Mouse (Mus musculus) layer of hippocampus, postnatal 10 days (tissue): ENCODE data around the gene Sdf2. TPM values are rescaled to one million over a fixed set of nuclear protein-coding genes. Genes with fewer than 3 reads are reported as not detected.
"Not testable (repeated sequence)": the region's sequence is repeated elsewhere in the genome, so short reads cannot be mapped to it uniquely, and the experiment has no call there.

Experiments
- DNase-seq, 2 experiments: peaks; one replicate each; pipeline ENCODE4 v3.0.0; 2021; ENCODE audit warnings: low spot score in 2 of 2
- total RNA-seq, 2 experiments: library from RNA; stranded (reverse); gene quantifications; 2 replicates each; pipeline ENCODE4 v1.2.3; 2021

Gene Sdf2
- total RNA-seq, 2 experiments from 2014 or later = 57.0 to 67.2 TPM

DNA sequence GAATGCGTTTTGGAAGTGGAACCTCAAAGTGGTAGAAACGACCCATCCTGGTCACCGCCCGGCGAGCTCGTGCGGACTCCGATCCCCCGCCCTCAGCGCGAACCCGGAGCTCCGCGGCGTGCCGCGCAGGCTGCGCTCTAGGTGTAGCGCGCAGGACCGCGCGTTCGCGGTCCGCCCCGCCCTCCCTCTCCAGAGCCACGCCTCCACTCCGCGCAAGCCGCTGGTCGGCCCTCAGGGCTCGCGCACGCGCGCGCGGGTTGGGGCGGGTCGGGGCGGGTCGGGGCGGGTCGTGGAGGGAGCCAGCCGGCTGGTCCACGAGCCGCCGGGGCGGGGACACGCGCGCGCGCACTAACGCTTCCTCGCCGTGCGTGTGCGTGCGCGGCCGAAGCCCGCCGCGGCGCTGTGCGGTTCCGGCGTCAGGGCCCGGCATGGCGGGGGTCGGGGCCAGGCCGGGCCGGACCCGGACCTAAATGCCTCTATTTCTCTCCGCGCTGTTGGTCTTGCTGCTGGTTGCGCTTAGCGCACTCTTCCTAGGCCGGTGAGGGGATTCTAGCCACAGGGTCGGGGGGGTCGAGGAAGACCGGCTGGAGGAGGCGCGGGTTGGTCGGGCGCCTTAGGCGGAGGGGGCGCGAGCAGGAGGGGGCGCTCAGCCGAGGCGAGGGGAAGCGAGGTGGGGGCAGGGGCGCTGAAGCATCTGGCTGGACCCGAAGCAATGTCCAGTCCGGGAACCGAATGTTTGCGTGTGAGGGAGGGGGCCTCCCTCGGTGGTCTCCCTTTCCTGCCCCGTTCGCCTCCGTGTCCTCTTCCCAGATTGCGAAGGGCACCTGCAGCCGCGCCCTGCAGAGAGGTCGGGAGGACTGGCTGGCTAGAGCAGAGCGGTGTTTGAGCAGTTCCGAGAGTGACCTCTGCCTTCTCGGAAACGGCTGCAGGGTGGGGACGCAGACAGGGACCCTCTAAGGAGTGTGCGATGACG is 16.1 kb downstream of the Sdf2 start, which contains the start of gene 2610507B11Rik:
TSS of gene 2610507B11Rik (plus strand) at position 373 of the 973 bp plus-strand sequence.
- peak; percentile 85 to 92 for DNase-seq

DNA sequence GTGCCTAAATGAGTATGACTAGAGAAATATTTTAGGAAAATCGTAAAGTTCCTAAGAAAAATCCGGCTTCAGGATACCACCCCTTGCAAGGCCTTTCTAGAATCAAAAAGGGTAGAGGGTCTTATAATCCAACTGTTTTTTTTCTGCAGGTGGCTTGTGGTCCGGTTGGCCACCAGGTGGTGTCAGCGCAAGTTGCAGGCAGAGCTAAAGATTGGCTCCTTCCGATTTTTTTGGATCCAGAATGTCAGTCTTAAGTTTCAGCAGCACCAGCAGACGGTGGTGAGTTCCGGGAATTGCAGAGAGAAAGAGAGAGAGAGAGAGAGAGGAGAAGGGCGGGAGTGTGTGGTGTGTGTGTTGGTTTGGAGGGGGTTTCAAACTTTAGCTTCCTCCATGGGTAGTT is 17.0 kb downstream of the Sdf2 start:
- peak; percentile 33 to 53 for DNase-seq

DNA sequence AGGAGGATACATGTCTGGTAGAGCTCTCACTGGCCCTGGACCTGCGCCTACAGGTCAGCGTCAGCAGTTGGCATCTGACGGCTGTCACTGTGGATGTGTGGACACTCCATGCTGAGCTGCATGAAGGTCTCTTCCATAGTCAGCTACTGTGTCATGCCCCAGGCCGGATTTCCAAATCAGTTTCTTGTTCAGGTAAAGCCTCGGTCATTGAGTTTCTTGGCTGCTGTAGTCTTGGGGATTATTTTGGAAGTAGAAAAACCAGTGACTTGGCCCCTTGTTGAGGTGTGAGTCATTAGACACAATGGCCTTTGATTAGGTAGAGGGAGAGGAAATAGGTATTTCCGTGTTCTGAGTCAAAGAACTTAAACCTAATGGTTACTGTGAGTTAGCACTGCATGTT is 20.0 kb downstream of the Sdf2 start:
- no peak for DNase-seq

DNA sequence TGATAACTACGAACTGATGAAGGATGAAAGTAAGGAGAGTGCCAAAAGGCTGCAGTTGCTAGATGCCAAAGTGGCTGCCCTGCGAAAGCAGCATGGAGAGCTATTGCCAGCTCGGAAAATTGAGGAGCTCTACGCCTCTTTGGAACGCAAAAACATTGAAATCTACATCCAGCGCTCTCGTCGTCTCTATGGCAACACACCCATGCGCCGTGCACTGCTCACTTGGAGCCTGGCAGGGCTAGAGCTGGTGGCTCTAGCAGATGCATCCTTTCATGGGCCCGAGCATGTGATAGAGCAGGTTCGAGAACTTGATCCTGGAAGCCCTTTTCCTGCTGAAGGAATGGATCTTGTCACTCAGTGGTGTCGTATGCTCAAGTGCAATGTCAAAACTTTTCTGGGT is 26.4 kb downstream of the Sdf2 start:
- DNase-seq = peak; percentile 31 to 46

DNA sequence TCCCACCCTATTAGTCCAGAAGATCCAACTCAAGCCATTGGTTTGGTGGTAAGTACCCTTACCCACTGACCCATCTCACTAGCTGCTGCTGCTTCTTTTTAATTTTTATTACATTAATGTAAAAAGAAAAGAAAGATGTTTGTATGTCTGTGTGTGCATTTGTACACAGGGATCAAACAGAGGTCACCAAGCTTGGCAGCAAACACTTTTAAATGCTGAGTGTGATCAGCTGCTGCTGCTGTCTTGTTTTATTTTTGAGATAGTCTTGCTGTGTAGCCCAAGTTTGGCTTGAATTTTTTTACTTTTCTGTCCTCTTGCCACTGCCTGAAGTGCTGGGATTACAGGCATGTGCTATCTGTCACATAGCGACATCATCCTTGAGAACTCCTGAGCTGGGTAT is 30.1 kb downstream of the Sdf2 start:
- DNase-seq = no peak

DNA sequence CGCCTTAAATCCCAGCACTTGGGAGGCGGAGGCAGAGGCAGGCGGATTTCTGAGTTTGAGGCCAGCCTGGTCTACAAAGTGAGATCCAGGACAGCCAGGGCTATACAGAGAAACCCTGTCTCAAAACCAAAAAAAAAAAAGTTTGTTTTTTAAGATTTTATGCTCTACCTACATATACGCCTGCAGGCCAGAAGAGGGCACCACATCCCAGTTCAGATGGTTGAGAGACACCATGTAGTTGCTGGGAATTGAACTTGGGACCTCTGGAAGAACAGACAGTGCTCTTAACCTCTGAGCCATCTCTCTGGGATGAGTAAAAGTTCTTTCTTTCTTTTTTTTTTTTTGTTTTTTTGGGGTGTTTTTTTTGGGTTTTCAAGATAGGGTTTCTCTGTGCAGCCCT is 30.6 kb downstream of the Sdf2 start:
- not testable (repeated sequence) for DNase-seq

DNA sequence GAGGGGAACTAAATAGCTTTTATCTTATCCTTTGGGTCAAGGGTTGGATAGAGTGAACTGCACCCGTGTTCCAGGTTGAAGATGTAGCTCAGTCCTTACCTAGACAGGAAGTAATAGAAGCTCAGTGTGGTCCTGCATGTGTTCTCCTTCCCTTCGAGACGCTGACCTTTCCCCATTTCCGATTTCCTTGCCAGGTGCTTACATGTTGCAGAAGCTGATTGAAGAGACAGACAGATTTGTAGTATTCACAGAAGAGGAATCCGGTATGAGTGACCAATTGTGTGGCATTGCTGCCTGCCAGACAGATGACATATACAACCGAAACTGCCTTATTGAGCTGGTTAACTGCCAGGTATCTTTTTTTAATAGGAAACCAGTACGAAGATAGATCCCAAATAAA is 33.3 kb downstream of the Sdf2 start:
- no peak for DNase-seq

DNA sequence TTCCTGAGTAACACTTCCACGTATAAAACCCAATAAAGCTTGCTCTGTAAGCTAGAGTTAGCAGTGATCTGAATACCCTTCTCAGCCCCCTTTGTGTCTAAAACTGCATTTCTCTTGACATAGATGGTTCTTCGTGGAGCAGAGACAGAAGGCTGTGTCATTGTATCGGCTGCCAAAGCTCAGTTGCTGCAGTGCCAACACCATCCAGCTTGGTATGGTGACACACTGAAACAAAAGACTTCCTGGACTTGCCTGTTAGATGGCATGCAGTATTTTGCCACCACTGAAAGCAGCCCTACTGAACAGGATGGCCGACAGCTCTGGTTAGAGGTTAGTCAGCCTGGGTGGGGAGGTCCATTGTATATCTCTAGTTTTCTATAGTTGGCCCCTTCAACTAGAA is 34.0 kb downstream of the Sdf2 start:
- DNase-seq = peak in 1 of 2 experiments; percentile 41

DNA sequence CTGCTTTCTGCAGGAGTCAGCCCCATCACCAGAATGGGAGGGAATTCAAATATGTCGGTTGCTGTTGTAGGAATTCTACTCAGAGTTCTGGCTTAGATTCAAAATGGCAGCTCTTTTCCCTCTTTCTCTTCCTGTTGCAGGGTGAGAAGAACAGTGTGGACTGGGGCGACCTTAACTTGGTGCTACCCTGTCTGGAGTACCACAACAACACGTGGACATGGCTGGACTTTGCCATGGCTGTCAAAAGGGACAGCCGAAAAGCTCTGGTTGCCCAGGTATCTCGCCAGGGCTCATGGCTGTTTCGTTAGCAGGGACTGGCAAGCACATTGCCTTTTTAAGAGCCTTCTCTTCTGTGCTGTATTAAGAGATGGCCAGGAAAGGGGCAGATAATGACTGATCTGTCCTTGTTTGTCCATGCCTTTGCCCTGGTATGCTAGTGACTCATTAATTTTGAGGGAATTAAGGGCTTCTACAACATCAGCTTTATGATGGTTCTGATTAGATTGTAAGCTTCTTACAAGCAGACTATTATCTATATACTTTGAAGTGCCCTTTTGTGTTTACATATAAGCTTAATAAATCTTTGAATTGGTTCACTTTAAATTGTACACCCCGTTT is 43.7 kb downstream of the Sdf2 start:
- no peak for DNase-seq

DNA sequence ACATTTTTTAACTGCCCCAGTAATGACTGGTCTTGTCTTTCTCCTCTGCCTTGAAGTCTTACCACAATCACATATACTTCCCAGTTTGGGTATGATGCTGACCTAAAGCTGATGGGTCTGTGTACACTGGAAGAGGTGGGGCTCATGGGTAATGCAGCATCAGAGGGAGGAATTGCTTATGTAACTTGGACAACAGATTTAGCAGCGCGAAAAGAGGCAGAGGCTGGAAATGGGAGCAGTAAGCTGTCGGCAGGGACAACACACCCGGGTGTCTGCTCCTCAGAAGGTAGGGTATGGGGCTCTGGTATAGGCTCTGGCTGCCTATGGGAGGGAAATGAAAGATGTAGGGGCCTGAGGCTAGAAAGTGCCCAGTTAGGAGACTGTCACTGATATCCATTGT is 45.1 kb downstream of the Sdf2 start, which contains the start of gene BC030499:
TSS of gene BC030499 (plus strand) at position 188 of the 400 bp plus-strand sequence.
- no peak for DNase-seq

DNA sequence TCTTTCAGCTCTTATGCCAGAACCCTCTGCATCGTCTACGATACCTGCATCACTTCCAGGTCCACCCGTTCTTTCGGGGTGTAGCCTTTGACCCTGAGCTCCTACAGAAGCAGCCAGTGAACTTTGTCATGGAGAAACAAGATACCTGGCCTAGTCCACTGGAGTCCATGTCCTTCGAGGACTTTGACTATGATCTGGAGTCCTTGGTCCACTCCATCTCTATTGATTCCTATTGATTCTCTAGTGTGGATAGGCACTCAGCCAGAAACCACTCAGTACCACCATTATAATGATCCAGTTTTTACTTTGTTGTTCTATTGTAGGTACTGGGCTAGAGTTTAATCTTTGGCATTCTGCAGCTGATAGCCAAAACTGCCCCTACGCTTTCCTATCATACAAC is 49.0 kb downstream of the Sdf2 start:
- DNase-seq = no peak

DNA sequence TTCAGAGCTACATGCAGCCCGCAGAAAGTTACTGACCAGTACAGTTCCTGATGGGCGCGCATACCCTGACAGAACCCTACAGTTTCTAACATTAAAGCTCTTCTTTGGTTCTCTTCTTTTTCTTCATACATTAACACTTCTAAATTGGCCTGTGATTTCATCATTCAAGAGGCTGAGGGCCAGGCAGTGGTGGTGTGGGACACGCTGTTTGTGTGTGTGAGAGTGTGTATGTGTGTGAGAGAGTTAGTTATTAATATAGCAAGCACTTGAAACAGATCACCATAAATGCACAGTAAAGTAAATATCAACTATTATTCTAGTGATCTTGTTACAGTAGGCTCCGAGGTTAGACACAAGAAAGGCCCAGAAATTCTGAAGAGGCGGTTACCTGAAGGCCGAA is 55.4 kb downstream of the Sdf2 start:
- DNase-seq = no peak

DNA sequence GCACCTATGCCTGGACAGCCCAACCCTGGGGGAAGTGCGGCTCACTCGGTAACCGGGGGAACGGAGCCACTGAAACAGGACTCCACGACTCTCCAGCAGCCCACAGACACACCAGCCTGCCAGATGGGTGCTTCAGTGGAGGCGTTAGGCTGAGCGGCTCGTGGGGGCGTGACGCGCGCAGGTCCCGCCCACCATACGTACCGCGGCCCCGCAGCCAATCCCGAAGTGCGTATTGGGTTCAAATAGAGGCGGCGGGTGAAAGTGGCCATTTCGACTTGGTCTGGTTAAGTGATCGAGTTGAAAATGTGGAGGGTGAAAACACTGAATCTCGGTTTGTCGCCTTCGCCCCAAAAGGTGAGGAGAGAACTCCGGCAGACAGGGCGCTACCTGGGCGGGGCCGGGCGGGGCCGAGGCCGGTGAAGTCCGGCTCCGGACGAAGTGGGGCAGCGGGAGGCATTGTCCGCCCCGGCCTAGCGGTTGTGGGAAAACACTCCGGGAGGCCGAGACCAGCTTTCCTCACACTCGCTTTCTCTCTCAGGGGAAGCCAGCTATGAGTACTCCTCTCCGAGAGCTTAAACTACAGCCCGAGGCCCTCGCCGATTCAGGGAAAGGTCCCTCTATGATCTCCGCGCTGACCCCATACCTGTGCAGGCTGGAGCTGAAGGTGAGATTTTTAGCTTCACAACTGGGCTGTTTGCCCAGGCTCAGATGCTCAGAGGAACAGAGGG is 56.0 kb downstream of the Sdf2 start, which contains the start of gene Spag5:
TSS of gene Spag5 (plus strand) at position 173 of the 728 bp plus-strand sequence.
- DNase-seq = peak; percentile 84 to 91

Other genes starting within 250 kb of the Sdf2 start
- gene Dhrs13, start 213.5 kb upstream of the Sdf2 start, total RNA-seq = 10 to 100 TPM; 16.6 to 22.4 TPM
- 100 to 1,000 TPM; 143 to 145 TPM for gene Flot2, start 207.8 kb upstream of the Sdf2 start, total RNA-seq
- gene Eral1, start 165.4 kb upstream of the Sdf2 start, total RNA-seq = 10 to 100 TPM; 19.0 to 20.1 TPM
- 10 to 100 TPM; 24.3 to 27.0 TPM for gene Fam222b, start 151.1 kb upstream of the Sdf2 start, total RNA-seq
- 10 to 100 TPM; 47.8 to 48.9 TPM for gene Traf4, start 80.2 kb upstream of the Sdf2 start, total RNA-seq
- 1 to 10 TPM; 6.2 to 6.4 TPM for gene Nek8, start 69.1 kb upstream of the Sdf2 start, total RNA-seq
- 10 to 100 TPM; 37.0 to 38.8 TPM for gene Tlcd1, start 69.0 kb upstream of the Sdf2 start, total RNA-seq
- 100 to 1,000 TPM; 878 to 942 TPM for gene Rpl23a, start 62.2 kb upstream of the Sdf2 start, total RNA-seq
- 10 to 100 TPM; 40.9 to 42.2 TPM for gene Rab34, start 57.3 kb upstream of the Sdf2 start, total RNA-seq
- 1 to 10 TPM; 4.5 to 5.8 TPM for gene Proca1, start 52.4 kb upstream of the Sdf2 start, total RNA-seq
- 10 to 100 TPM; 91.6 to 94.6 TPM for gene Supt6, start 241 bp downstream of the Sdf2 start, total RNA-seq
- gene 2610507B11Rik, start 16.0 kb downstream of the Sdf2 start, total RNA-seq = 100 to 1,000 TPM; 174 to 188 TPM
- gene BC030499, start 45.1 kb downstream of the Sdf2 start, total RNA-seq = 1 to 10 TPM in 1 of 2 experiments, under 1 TPM in 1; 0.47 to 1.8 TPM
- 1 to 10 TPM; 6.5 to 7.1 TPM for gene Spag5, start 55.8 kb downstream of the Sdf2 start, total RNA-seq
- 100 to 1,000 TPM; 396 to 461 TPM for gene Aldoc, start 77.2 kb downstream of the Sdf2 start, total RNA-seq
- 10 to 100 TPM; 75.0 to 75.9 TPM for gene Pigs, start 82.7 kb downstream of the Sdf2 start, total RNA-seq
- gene Unc119, start 97.7 kb downstream of the Sdf2 start, total RNA-seq = 10 to 100 TPM; 37.6 to 39.0 TPM
- not detected for gene Foxn1, start 140.8 kb downstream of the Sdf2 start, total RNA-seq
- not detected for gene Slc13a2, start 176.5 kb downstream of the Sdf2 start, total RNA-seq
- gene Slc46a1, start 220.0 kb downstream of the Sdf2 start, total RNA-seq = 10 to 100 TPM; 10.7 to 13.0 TPM